Mouse (Mus musculus): ENCODE data around the gene Ftsj1.

The Ftsj1 gene

GRCm38 (mm10) chrX:8252334-8253285 is at the start of gene Ftsj1:
Gene Ftsj1, minus strand, starts transcription at chrX:8252406.
- in situ Hi-C loops (cut with MboI, MseI), result loop anchor here in 1 of 2 experiments (5.0 kb wide), 1 partner anchor 1965 kb away; the partner anchor contains the start of gene Rpgr

GRCm38 (mm10) chrX:8288621-8289020 is 36.4 kb upstream of the Ftsj1 start:
- in situ Hi-C loops (cut with MboI, MseI), result no loop called here

- in situ Hi-C loops (cut with MboI, MseI), result no loop called here
Measured at GRCm38 (mm10) chrX:8274056-8274455, 21.9 kb upstream of the Ftsj1 start.

- in situ Hi-C loops (cut with MboI, MseI), result no loop called here
Measured at GRCm38 (mm10) chrX:8272000-8272399, 19.8 kb upstream of the Ftsj1 start.

GRCm38 (mm10) chrX:8271083-8271820 is 19.0 kb upstream of the Ftsj1 start, which contains the start of gene Slc38a5:
Gene Slc38a5, plus strand, starts transcription at chrX:8271133.
- in situ Hi-C loops (cut with MboI, MseI), result no loop called here

- in situ Hi-C loops (cut with MboI, MseI), result no loop called here
Measured at GRCm38 (mm10) chrX:8264222-8264621, 12.0 kb upstream of the Ftsj1 start.

- in situ Hi-C loops (cut with MboI, MseI), result no loop called here
Measured at GRCm38 (mm10) chrX:8263156-8263804, 11.1 kb upstream of the Ftsj1 start.

GRCm38 (mm10) chrX:8259478-8259877 is 7.3 kb upstream of the Ftsj1 start:
- in situ Hi-C loops (cut with MboI, MseI), result no loop called here

GRCm38 (mm10) chrX:8255807-8256206 is 3.6 kb upstream of the Ftsj1 start:
- in situ Hi-C loops (cut with MboI, MseI), result no loop called here

GRCm38 (mm10) chrX:8253711-8254110 is 1.5 kb upstream of the Ftsj1 start:
- in situ Hi-C loops (cut with MboI, MseI), result loop anchor here in 1 of 2 experiments (5.0 kb wide), 1 partner anchor 1964 kb away; the partner anchor contains the start of gene Rpgr

- in situ Hi-C loops (cut with MboI, MseI), result loop anchor here in 1 of 2 experiments (5.0 kb wide), 1 partner anchor 1965 kb away; the partner anchor contains the start of gene Rpgr
Measured at GRCm38 (mm10) chrX:8251789-8252333, 345 bp downstream of the Ftsj1 start.

GRCm38 (mm10) chrX:8248542-8249120 is 3.6 kb downstream of the Ftsj1 start:
- in situ Hi-C loops (cut with MboI, MseI), result no loop called here

GRCm38 (mm10) chrX:8247680-8248079 is 4.5 kb downstream of the Ftsj1 start:
- in situ Hi-C loops (cut with MboI, MseI), result no loop called here

GRCm38 (mm10) chrX:8238804-8239395 is 13.3 kb downstream of the Ftsj1 start:
- in situ Hi-C loops (cut with MboI, MseI), result no loop called here

GRCm38 (mm10) chrX:8236704-8237103 is 15.5 kb downstream of the Ftsj1 start:
- in situ Hi-C loops (cut with MboI, MseI), result no loop called here

GRCm38 (mm10) chrX:8233602-8234001 is 18.6 kb downstream of the Ftsj1 start:
- in situ Hi-C loops (cut with MboI, MseI), result no loop called here

GRCm38 (mm10) chrX:8230272-8230671 is 21.9 kb downstream of the Ftsj1 start:
- in situ Hi-C loops (cut with MboI, MseI), result no loop called here

GRCm38 (mm10) chrX:8223473-8223872 is 28.7 kb downstream of the Ftsj1 start:
- in situ Hi-C loops (cut with MboI, MseI), result no loop called here

GRCm38 (mm10) chrX:8222678-8223421 is 29.4 kb downstream of the Ftsj1 start:
- in situ Hi-C loops (cut with MboI, MseI), result no loop called here

GRCm38 (mm10) chrX:8222296-8222677 is 29.9 kb downstream of the Ftsj1 start:
- in situ Hi-C loops (cut with MboI, MseI), result no loop called here

All from T-helper 17 cell (primary cell).